Mouse (Mus musculus) testis, postnatal 10 days (tissue): ENCODE data around the gene Tubg1.
"Not testable (repeated sequence)": the region's sequence is repeated elsewhere in the genome, so short reads cannot be mapped to it uniquely, and the experiment has no call there.

Experiments used
- DNase-seq: peaks from one replicate; pipeline ENCODE4 v3.0.0; 2021; ENCODE audit warnings: low spot score

Tubg1 gene

DNA sequence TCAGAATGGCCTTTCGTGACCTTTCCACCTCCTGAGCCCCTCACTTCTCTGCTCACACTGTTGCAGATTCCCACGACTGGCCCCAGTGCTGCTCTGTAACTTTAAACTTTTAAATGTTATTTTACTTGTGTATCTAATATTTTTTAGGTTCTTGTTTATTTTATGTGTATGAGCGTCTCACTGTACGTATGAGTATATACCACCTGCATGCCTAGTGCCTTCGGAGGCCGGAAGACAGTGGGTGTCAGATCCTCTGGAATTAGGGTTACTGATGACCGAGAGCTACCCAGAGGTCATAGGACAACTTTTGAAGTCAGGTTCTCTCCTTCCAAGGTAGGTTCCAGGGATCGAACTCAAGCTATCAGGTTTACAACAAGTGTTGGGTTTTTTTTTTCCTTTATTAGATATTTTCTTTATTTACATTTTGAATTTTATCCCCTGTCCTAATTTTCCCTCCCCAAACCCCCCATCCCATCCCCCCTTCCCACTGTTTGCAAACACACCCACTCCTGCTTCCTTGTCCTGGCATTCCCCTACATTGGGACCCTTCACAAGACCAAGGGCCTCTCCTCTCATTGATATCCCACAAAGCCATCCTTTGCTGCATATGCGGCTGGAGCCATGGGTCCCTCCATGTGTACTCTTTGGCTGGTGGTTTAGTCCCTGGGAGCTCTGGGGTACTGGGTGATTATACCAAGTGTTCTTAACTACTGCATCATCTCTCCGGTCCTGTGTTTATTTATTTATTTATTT lies 22.7 kb downstream of the Tubg1 start:
- no peak for DNase-seq

DNA sequence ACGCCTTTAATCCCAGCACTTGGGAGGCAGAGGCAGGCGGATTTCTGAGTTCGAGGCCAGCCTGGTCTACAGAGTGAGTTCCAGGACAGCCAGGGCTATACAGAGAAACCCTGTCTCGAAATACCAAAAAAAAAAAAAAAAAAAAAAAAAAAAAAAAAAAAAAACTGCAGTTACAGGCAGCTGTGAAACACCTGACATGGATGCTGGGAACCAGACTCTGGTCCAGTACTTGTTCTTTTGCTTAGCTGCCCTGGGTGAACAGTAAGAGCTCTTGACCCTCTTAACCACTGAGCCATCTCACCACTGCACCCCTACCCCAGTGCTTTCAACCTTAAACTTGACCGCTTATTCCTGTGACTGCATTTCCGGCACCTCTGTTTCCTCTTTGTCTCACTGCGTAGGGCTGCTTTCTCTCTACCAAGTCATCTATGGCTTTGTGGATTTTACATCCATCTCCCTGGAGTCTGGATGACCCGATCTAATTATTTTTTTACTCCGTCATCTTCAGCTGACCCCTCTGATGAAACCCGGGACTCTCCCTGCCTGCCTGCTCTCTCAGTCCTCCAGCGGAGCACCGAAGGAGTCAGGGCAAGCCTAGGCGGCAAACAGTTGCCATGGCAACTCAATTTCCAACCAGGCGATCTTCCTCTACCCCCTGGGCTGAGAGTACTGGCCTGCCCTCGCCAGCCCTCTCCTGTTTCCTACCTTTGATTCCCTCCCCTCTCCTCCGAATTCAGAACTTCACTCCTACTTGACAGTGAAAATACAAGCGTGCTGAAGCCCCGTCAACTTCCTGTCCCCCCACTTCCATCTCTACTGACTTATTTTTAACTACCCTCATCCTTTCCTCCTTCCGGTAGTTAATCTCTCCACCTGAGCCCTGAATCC lies 23.8 kb downstream of the Tubg1 start:
- no peak for DNase-seq

GRCm38 (mm10) chr11:101146377-101146776 lies 26.6 kb downstream of the Tubg1 start:
- no peak for DNase-seq

DNA sequence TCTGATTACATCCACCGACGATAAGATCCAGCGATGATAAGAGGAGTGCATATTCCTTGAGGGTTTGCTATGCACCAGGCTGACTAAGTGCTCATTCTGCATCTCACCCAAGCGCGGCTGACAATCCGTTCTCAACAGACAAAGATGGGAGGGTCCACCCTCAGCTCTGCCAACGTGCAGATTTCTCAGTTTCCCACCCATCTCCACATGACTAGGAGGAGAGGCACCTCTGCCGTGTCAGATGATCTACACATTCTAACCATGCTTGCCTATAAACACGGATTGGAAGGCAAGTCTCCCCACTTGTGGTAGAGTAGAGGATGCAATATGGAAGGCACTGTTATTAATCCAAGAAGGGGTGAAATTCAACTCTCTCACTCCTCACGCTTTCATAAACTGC lies 29.0 kb downstream of the Tubg1 start:
- no peak for DNase-seq

- DNase-seq = peak; percentile 63
Measured at GRCm38 (mm10) chr11:101149178-101150105, 29.7 kb downstream of the Tubg1 start.

DNA sequence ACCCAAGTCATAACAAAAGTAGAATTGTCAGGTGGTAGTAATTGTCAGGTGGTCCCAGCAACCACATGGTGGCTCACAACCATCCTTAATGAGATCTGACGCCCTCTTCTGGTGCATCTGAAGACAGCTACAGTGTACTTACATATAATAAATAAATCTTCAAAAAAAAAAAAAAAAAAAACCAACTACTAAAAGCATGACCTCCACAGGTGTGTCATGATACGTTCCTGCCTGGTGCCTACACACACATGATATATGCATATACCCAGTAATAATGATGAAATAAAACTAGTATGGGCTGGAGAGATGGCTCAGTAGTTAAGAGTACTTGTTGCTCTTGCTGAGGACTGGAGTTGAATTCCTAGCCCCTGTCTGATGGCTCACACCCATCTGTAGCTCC lies 31.3 kb downstream of the Tubg1 start:
- no peak for DNase-seq

- no peak for DNase-seq
Measured at GRCm38 (mm10) chr11:101152825-101153224, 33.1 kb downstream of the Tubg1 start.

GRCm38 (mm10) chr11:101154648-101155047 lies 34.9 kb downstream of the Tubg1 start:
- no peak for DNase-seq

GRCm38 (mm10) chr11:101155151-101155550 lies 35.4 kb downstream of the Tubg1 start:
- no peak for DNase-seq

- peak; percentile 60 for DNase-seq
Measured at GRCm38 (mm10) chr11:101155728-101156371, 36.1 kb downstream of the Tubg1 start, which contains the start of gene Tubg2. Gene Tubg2 (plus strand): TSS chr11:101155907.

DNA sequence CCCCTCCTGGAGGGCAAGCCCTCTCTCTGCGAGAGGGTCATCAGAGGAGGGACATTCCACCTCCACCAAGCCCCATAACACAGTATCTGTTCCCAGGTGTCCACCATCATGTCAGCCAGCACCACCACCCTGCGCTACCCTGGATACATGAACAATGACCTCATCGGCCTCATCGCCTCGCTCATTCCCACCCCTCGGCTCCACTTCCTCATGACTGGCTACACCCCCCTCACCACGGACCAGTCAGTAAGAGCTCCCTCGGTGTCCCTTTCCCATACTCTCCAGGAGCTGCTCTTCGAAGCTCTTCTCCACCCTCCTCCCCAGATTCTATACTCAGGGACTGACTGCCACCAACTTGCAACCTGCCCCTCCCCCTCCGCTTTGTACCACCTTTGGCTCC lies 40.4 kb downstream of the Tubg1 start:
- DNase-seq = peak; percentile 34

GRCm38 (mm10) chr11:101160981-101161505 lies 41.3 kb downstream of the Tubg1 start:
- not testable (repeated sequence) for DNase-seq

DNA sequence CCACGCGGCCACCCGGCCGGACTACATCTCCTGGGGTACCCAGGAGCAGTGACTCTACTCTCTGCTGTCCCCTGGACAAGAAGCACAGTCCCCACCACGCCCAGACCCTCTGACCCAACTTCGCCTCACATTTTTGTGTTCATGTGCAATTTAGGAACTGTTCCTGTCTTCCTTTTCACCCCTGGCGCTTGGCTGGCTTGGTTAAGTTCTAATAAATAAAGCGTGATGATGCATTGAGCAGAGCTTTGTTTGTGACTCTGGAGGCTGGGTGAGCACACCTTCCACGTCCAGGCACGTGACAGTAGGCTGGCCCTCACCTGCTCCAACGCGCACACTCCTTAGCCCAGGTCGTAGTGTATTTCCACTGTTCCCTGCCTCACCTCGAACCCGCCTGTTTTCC lies 41.8 kb downstream of the Tubg1 start:
- DNase-seq = peak; percentile 36

DNA sequence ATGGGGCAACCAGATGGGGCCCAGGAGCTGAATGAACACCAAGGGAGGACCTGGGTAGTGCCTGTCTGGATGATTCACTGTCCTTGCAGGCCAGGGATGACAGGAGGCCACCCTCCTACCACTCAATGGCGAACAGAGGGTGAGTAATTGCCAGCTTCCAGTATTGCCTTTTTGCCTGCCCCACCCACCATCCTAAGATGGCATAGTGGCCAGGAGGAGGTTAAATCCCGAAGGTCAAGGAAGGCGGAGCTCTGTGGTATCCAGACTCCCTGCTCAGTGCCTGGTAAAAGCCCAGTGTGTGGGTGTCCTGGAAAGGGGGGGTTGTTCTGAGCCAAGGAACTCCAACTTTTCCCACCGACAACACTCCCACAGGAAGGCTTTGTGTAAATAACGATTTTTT lies 42.6 kb downstream of the Tubg1 start:
- DNase-seq = peak; percentile 46

DNA sequence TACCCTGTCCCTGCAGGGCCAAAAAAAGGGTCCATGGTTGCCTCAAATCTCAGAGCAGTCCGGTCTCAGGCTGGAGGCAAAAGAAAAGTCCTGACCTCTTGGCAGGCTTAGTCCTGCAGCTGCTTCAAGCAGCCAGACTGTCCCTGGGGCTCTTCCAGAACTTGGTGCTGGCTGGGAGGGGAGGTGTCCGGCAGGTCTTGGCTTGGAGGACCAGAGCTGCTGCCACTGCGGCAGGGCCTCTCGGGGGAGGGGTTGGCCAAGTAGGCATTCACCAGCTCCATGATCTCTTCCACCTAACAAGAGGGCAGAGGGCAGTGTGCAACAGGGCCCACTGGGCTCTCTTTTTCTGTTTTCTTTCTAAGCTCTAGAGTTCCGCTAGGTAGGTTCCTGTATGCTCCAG lies 43.0 kb downstream of the Tubg1 start:
- DNase-seq = peak; percentile 71

DNA sequence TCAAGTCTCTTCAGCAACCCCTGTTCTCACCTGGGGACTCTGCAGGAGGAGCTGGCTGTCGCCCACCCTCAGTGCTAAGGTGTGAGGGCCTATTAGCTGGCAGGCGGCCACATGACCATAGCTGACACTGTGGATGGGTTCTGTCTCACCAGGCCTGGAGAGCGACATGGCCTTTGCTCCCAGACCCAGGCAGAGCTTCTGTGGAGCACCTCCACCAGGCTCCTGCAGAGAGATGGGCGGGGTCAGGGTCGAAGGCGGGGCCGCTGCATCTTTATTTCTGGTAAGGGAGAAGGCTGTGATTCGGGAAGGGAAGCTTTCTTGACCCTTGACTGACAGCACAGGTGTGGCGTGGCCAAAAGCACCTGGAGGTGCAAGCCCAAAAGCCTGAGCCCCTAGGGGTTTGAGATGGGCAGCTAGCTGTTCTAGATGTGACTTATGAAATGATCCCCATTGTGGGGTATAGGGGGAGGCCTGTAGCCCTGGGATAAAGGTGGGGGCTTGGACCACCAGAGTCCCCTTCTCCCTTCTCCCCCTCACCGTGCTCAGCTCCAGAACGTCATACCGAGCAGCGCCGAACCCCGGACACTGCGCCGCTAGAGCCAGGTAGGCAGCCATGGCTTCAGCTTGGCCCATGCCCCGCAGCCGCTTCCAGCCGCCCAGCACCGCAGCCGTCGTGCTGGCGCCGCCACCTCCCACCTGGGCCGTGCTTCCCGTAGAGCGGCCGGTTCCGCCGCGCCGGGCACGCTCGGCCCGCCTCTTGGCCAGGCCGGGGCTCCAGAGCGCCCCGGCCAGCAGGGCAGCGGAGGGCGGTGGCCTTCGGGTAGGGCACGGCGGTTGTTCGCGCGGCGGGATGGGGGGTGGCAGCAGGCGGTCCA lies 44.0 kb downstream of the Tubg1 start:
- peak; percentile 62 for DNase-seq

GRCm38 (mm10) chr11:101164351-101164665 lies 44.6 kb downstream of the Tubg1 start:
- no peak for DNase-seq

DNA sequence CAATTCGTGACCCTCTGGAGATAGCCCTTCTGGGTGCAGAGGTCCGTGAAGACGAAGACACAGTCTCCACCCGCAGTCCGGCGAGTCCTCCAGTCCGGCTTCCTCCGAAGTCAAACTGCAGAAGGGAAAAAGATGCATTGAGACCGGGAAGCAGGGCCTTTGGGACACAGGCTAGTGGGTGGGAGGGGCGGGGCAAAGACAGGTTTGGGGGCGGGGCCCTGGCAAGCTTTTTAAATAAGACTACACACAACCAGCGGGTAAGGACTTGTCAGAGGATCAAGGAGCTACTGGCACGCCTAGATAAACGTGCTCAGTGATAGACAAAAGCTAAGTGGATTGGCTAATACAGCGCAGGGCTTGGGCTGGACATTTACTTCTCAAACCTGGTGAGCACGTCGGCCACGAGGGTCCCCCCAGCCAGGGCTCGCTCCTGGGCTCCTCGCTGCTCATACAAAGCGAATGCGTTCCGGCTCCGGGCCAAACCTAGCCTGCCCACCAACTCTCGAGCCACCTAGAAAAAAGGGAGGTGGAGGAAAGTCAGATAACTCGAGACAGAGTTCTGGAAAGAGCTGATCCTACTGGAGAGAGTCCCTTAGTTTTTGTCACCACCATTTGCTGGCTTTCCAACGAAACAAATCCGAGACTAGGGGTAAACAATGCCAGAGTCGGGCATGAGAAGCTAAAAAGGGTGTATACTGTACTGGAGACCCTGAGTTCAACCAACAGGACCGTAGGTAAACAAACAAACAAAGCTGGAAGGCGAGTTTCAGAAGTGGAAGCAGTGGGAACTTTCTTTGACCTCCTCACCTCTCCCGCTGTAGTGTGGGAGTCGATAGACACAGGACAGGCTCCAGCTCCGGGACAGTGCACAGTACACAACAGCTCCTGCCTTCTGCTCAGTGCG lies 45.2 kb downstream of the Tubg1 start:
- no peak for DNase-seq

- DNase-seq = no peak
Measured at GRCm38 (mm10) chr11:101166357-101166756, 46.6 kb downstream of the Tubg1 start.
